Mouse (Mus musculus): ENCODE data around the gene Mipol1. TPM values are rescaled to one million over a fixed set of nuclear protein-coding genes. Genes with fewer than 3 reads are reported as not detected.
A peak's percentile ranks its signal among the peaks of the same experiment; 100 is the strongest.

The Mipol1 gene
- total and polyA plus RNA-seq, 3 experiments, result 1.3 to 4.5 (median 4.1) TPM

DNA sequence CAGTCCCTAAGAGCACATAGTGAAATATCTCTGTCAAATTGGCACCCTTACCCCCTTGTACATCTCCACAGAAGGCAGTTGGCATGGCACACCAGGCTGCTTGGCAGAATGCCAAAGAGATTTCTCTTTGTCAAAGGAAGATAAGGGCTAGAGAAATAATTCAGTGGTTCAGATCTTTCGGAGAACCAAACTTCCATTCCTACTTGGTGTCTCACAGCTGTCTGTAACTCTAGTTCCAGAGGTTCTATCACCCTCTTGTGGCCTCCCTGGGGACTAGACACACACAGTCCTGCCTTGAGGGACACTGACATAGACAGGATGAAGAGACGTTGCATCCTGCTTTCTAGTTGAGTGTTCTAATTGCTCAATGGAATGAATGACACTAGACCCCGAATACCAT is 35.6 kb upstream of the Mipol1 start:
- peaks cover 1% of the 10 kb centered on the region; the same call in 1 of the 2 replicates for H3K4me1 ChIP-seq (ENCODE audit: control insufficient read depth, insufficient read depth, low read length)
- H3K36me3 ChIP-seq (ENCODE audit: control insufficient read depth, insufficient read depth, low read length), result no peaks in the 10 kb centered on the region
- 21% methylated on average over 3 of the region's 3 CpGs for WGBS
- H3K79me2 ChIP-seq (replicated peaks; ENCODE audit: control insufficient read depth, insufficient read depth, low read length), result no peaks in the 10 kb centered on the region
- peaks cover 9% of the 10 kb centered on the region for H3K27me3 ChIP-seq (ENCODE audit: control insufficient read depth, insufficient read depth, low read length)
- no peak for DNase-seq
- H3K27ac ChIP-seq, result no peak overlapping the region
- intact Hi-C loops (cut with DNase I), result no loop called here
- H3K4me3 ChIP-seq, result no peak overlapping the region
- TF ChIP-seq CTCF (IDR thresholded peaks at IDR 0.05), result peak; percentile 42
- TF ChIP-seq EP300 (IDR thresholded peaks at IDR 0.05; ENCODE audit: insufficient read depth, low read depth, low read length), result no peak
- H3K9ac ChIP-seq (ENCODE audit: low read depth, low read length), result no peak overlapping the region

- TF ChIP-seq EP300 (IDR thresholded peaks at IDR 0.05; ENCODE audit: insufficient read depth, low read depth, low read length) (no peak), CTCF (IDR thresholded peaks at IDR 0.05) (no peak), POLR2A (IDR thresholded peaks at IDR 0.05; ENCODE audit: insufficient read depth, low read depth, low read length) (no peak)
- no peaks in the 10 kb centered on the region for H3K36me3 ChIP-seq (ENCODE audit: control insufficient read depth, insufficient read depth, low read length)
- DNase-seq, result no peak
- peaks cover 1% of the 10 kb centered on the region; the same call in 1 of the 2 replicates for H3K4me1 ChIP-seq (ENCODE audit: control insufficient read depth, insufficient read depth, low read length)
- H3K4me3 ChIP-seq, result peak overlapping the region; percentile 56
- intact Hi-C loops (cut with DNase I), result no loop called here
- H3K9ac ChIP-seq (ENCODE audit: low read depth, low read length), result peak overlapping the region; percentile 77; the same call in 1 of the 2 replicates
- 44% methylated on average over 8 of the region's 8 CpGs for WGBS
- H3K27ac ChIP-seq, result no peak overlapping the region
- H3K27me3 ChIP-seq (ENCODE audit: control insufficient read depth, insufficient read depth, low read length), result peaks cover 9% of the 10 kb centered on the region
- H3K79me2 ChIP-seq (replicated peaks; ENCODE audit: control insufficient read depth, insufficient read depth, low read length), result no peaks in the 10 kb centered on the region
These were observed 34.0 kb upstream of the Mipol1 start for GRCm38 (mm10) chr12:57196286-57196607.

DNA sequence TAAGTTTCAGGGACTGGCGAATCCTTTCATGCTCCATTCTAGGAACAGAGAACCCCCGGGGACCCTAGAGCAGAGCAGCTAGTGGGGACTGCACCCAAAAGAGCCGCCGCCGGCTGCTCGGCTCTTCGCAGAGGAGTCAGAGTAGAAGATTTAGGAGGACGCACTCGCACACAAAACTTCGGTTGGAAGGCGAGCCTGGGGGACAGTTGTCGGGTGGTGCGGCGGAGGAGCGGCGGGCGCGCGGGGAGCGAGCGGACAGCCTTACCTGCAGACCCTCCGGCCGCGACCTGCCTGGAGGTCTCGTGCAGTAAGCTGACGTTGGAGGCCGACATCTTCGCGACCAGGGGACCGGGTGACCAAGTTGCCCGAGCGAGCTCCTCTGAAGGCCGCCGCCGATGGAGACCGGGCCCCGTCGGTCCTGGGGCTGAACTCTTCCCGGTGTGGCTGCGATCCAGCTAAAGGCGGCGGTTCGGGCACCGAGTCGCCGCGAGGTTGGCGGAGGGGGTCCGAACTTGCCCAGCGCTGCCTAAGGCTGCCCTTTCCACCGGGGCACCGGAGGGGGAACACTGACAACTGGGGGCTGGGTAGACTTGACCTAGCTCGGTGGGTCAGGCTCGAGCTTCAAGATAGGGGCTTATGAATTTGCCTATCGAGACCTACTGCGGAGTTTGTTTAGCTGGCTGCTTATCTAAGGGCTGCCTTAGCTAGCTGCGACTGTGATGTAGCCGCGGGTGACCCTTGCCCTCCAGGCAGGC is 33.4 kb upstream of the Mipol1 start:
- peaks cover 9% of the 10 kb centered on the region for H3K27me3 ChIP-seq (ENCODE audit: control insufficient read depth, insufficient read depth, low read length)
- peak overlapping the region; percentile 56 for H3K4me3 ChIP-seq
- H3K27ac ChIP-seq, result no peak overlapping the region
- intact Hi-C loops (cut with DNase I), result no loop called here
- WGBS, result 3% methylated on average over 59 of the region's 59 CpGs
- H3K9ac ChIP-seq (ENCODE audit: low read depth, low read length), result peak overlapping the region; percentile 77
- DNase-seq, result peak; percentile 36 to 54
- H3K36me3 ChIP-seq (ENCODE audit: control insufficient read depth, insufficient read depth, low read length), result no peaks in the 10 kb centered on the region
- TF ChIP-seq POLR2A (IDR thresholded peaks at IDR 0.05; ENCODE audit: insufficient read depth, low read depth, low read length), result no peak
- no peak for TF ChIP-seq EP300 (IDR thresholded peaks at IDR 0.05; ENCODE audit: insufficient read depth, low read depth, low read length)
- no peak for TF ChIP-seq CTCF (IDR thresholded peaks at IDR 0.05)
- H3K4me1 ChIP-seq (ENCODE audit: control insufficient read depth, insufficient read depth, low read length), result peaks cover 1% of the 10 kb centered on the region; the same call in 1 of the 2 replicates
- H3K79me2 ChIP-seq (replicated peaks; ENCODE audit: control insufficient read depth, insufficient read depth, low read length), result no peaks in the 10 kb centered on the region

DNA sequence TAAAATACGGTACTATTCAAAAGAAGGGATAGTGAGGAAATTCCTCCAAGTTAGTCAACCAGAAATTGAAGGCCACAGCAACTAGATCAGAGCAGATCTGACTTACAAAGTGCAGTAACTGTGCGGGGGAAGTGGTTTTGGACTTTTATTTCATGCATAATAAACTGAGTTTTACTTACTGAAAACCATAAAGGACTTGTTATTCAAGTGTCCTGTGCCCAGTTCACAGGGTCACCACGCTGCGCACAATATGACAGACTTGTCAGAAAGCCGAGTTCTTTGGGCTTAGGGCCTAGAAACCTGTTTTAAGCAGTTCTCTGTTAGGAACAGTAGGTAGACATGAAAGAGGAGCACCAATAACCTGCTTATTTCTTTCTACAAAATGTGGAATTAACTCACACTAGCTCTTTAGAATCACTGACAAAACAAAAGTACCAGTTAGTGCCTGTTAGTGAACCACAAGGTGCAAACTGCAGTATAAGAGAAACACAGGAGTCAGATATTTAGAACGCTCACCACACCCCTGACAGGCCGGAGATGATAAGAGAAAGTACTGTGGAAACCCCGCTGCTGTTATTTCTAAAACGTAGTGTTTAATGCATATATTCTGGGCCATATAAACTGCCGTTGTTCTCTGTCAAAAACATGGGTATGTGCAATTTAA is 32.7 kb upstream of the Mipol1 start, which contains the start of gene Slc25a21:
Slc25a21 (minus strand) TSS at position 110 of the 664 bp plus-strand sequence.
- WGBS, result 91% methylated on average over 10 of the region's 10 CpGs
- DNase-seq, result no peak
- intact Hi-C loops (cut with DNase I), result no loop called here
- H3K9ac ChIP-seq (ENCODE audit: low read depth, low read length), result peak within 1 kb of the TSS; percentile 77
- peaks cover 1% of the 10 kb centered on the region; the same call in 1 of the 2 replicates for H3K4me1 ChIP-seq (ENCODE audit: control insufficient read depth, insufficient read depth, low read length)
- peak within 1 kb of the TSS; percentile 56 for H3K4me3 ChIP-seq
- H3K79me2 ChIP-seq (replicated peaks; ENCODE audit: control insufficient read depth, insufficient read depth, low read length), result no peaks in the 10 kb centered on the region
- no peak within 1 kb of the TSS for H3K27ac ChIP-seq
- H3K27me3 ChIP-seq (ENCODE audit: control insufficient read depth, insufficient read depth, low read length), result peaks cover 9% of the 10 kb centered on the region
- no peak for TF ChIP-seq EP300 (IDR thresholded peaks at IDR 0.05; ENCODE audit: insufficient read depth, low read depth, low read length)
- H3K36me3 ChIP-seq (ENCODE audit: control insufficient read depth, insufficient read depth, low read length), result no peaks in the 10 kb centered on the region

DNA sequence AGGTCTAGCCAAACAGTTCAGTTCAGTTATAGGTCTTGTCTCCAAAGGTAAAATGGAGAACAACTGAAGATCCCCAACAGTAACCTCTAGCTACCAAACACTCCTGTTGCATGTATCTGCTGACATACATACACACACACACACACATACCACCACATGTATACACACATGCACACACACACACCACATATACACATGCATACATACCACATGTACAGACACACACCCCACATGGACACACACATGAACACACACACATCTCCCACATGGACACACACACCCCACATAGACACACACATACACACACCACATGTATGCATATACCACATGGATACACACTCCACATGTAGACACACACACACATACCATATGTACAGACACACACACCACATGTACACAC is 32.0 kb upstream of the Mipol1 start:
- Histone ChIP-seq H3K27ac (no peak overlapping the region), H3K4me3 (no peak overlapping the region), H3K9ac (ENCODE audit: low read depth, low read length) (no peak overlapping the region), H3K4me1 (ENCODE audit: control insufficient read depth, insufficient read depth, low read length) (peaks cover 1% of the 10 kb centered on the region; the same call in 1 of the 2 replicates), H3K36me3 (ENCODE audit: control insufficient read depth, insufficient read depth, low read length) (no peaks in the 10 kb centered on the region), H3K79me2 (replicated peaks; ENCODE audit: control insufficient read depth, insufficient read depth, low read length) (no peaks in the 10 kb centered on the region), H3K27me3 (ENCODE audit: control insufficient read depth, insufficient read depth, low read length) (peaks cover 9% of the 10 kb centered on the region)
- no peak for DNase-seq
- intact Hi-C loops (cut with DNase I), result no loop called here
- TF ChIP-seq CTCF (IDR thresholded peaks at IDR 0.05), result no peak
- TF ChIP-seq EP300 (IDR thresholded peaks at IDR 0.05; ENCODE audit: insufficient read depth, low read depth, low read length), result no peak
- TF ChIP-seq POLR2A (IDR thresholded peaks at IDR 0.05; ENCODE audit: insufficient read depth, low read depth, low read length), result no peak

GRCm38 (mm10) chr12:57199427-57199826 is 30.8 kb upstream of the Mipol1 start:
- Histone ChIP-seq H3K4me3 (no peak overlapping the region), H3K27me3 (ENCODE audit: control insufficient read depth, insufficient read depth, low read length) (peaks cover 9% of the 10 kb centered on the region), H3K27ac (no peak overlapping the region), H3K36me3 (ENCODE audit: control insufficient read depth, insufficient read depth, low read length) (no peaks in the 10 kb centered on the region), H3K79me2 (replicated peaks; ENCODE audit: control insufficient read depth, insufficient read depth, low read length) (no peaks in the 10 kb centered on the region), H3K9ac (ENCODE audit: low read depth, low read length) (no peak overlapping the region), H3K4me1 (ENCODE audit: control insufficient read depth, insufficient read depth, low read length) (peaks cover 1% of the 10 kb centered on the region; the same call in 1 of the 2 replicates)
- 91% methylated on average over 2 of the region's 2 CpGs for WGBS
- TF ChIP-seq POLR2A (IDR thresholded peaks at IDR 0.05; ENCODE audit: insufficient read depth, low read depth, low read length) (no peak), CTCF (IDR thresholded peaks at IDR 0.05) (no peak), EP300 (IDR thresholded peaks at IDR 0.05; ENCODE audit: insufficient read depth, low read depth, low read length) (no peak)
- intact Hi-C loops (cut with DNase I), result no loop called here
- DNase-seq, result no peak

Measured in heart, adult 2 months (tissue).